ENCODE assay signal across 32 mouse cellular contexts in genomic region chr14:48631486-48631885, GRCm38 (mm10). TPM values are rescaled to one million over a fixed set of nuclear protein-coding genes. Genes with fewer than 3 reads are reported as not detected.
"Had no signal": no experiment of that assay in that cellular context is flagged by ENCODE, and none has a peak within 500 bp of the region (broad histone marks: within the 10 kb centered on the region; RNA-seq: fewer than 3 reads in every experiment).

No protein-coding gene starts in this region.

- H3K36me3 ChIP-seq: heart, embryonic 13.5 days; heart, embryonic 15.5 days; hindbrain, embryonic 10.5 days; hindbrain, embryonic 12.5 days; intestine, embryonic 15.5 days; limb, embryonic 10.5 days; limb, embryonic 12.5 days; liver, embryonic 13.5 days; liver, embryonic 15.5 days had no signal

- H3K9me3 ChIP-seq: heart, embryonic 13.5 days; heart, embryonic 15.5 days; hindbrain, embryonic 10.5 days; hindbrain, embryonic 12.5 days; intestine, embryonic 15.5 days; limb, embryonic 10.5 days; limb, embryonic 12.5 days; liver, embryonic 13.5 days; liver, embryonic 15.5 days had no signal

- H3K4me2 ChIP-seq: heart, embryonic 11.5 days; heart, embryonic 13.5 days; heart, embryonic 15.5 days; hindbrain, embryonic 12.5 days; hindbrain, embryonic 14.5 days; intestine, embryonic 15.5 days; limb, embryonic 12.5 days; liver, embryonic 11.5 days; liver, embryonic 13.5 days; liver, embryonic 15.5 days had no signal

- H3K27me3 ChIP-seq: heart, embryonic 13.5 days; heart, embryonic 15.5 days; hindbrain, embryonic 12.5 days; intestine, embryonic 15.5 days; limb, embryonic 12.5 days; liver, embryonic 13.5 days; liver, embryonic 15.5 days had no signal

- H3K27ac ChIP-seq: gastrocnemius, adult 2 months; heart, adult 2 months; heart, embryonic 13.5 days; heart, embryonic 15.5 days; hindbrain, embryonic 10.5 days; hindbrain, embryonic 12.5 days; hindbrain, embryonic 14.5 days; intestine, embryonic 15.5 days; layer of hippocampus, adult 2 months; left cerebral cortex, adult 2 months; limb, embryonic 10.5 days; limb, embryonic 12.5 days; liver, embryonic 13.5 days; liver, embryonic 15.5 days had no signal

- DNase-seq: gastrocnemius, adult 2 months; gastrocnemius, postnatal 10 days; gastrocnemius, postnatal 25 days; heart, adult 2 months; heart, postnatal 14 days; heart, postnatal 4 days; kidney, adult 18-20 months; kidney, adult 8-10 months; kidney, postnatal 10 days; kidney, postnatal 25 days; kidney, postnatal 4 days; liver; liver, embryonic 13.5 days had no signal

- H3K4me1 ChIP-seq: heart, embryonic 13.5 days; heart, embryonic 15.5 days; hindbrain, embryonic 10.5 days; hindbrain, embryonic 12.5 days; intestine, embryonic 15.5 days; limb, embryonic 10.5 days; limb, embryonic 12.5 days; liver, embryonic 13.5 days; liver, embryonic 15.5 days had no signal

- H3K4me3 ChIP-seq: gastrocnemius, adult 2 months; heart, adult 2 months; heart, embryonic 13.5 days; heart, embryonic 15.5 days; hindbrain, embryonic 10.5 days; hindbrain, embryonic 12.5 days; intestine, embryonic 15.5 days; layer of hippocampus, adult 2 months; left cerebral cortex, adult 2 months; limb, embryonic 10.5 days; limb, embryonic 12.5 days; liver, embryonic 13.5 days; liver, embryonic 15.5 days had no signal

- H3K9ac ChIP-seq: heart, embryonic 13.5 days; heart, embryonic 15.5 days; hindbrain, embryonic 12.5 days; hindbrain, embryonic 14.5 days; intestine, embryonic 15.5 days; limb, embryonic 12.5 days; liver, embryonic 13.5 days; liver, embryonic 15.5 days had no signal

- ATAC-seq: hindbrain, embryonic 16.5 days; inflammation-experienced regulatory T-cells, adult 6 months; intestine, embryonic 15.5 days; intestine, postnatal 0 days had no signal

RNA-seq across cellular contexts. Expression of gene Otx2, which starts 42.1 kb away (rescaled TPM):
- polyA plus RNA-seq: heart, adult 2 months; heart, embryonic 13.5 days; heart, embryonic 15.5 days; heart, postnatal 0 days; inflammation-experienced regulatory T-cells, adult 6 months; intestine, postnatal 0 days; kidney, embryonic 14.5 days; kidney, embryonic 16.5 days; limb, embryonic 10.5 days; limb, embryonic 12.5 days; liver, embryonic 11.5 days; liver, embryonic 13.5 days; liver, embryonic 15.5 days had no signal
